Mouse (Mus musculus): ENCODE results near the gene Lyar. TPM values are rescaled to one million over a fixed set of nuclear protein-coding genes. Genes with fewer than 3 reads are reported as not detected.

The Lyar gene
- polyA plus RNA-seq, 1 experiment from 2014 or later = 146 TPM

DNA sequence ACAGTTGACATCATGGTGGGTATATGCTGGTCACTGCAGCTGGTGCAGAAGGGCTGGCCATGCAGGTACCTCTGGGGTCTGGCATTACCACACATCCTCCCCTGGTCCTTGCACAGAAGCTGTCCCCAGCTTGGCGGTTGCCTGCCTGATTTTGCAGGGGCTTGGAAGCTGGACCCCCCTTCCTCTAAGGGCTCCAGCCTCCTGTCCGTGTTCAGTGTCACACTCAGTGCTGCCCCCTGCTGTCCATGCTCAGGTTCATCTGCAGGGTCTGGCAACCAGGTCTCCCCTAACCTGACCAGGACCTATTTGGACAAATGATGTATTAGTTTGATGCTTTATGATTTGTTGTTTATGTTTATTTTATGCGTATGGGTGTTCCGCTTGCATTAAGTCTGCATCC is 15.2 kb downstream of the Lyar start:
- H3K36me3 ChIP-seq (ENCODE audit: control insufficient read depth, insufficient read depth, low read length) = peaks cover 12% of the 10 kb centered on the region
- peak; percentile 78 for DNase-seq (ENCODE audit: low spot score)

DNA sequence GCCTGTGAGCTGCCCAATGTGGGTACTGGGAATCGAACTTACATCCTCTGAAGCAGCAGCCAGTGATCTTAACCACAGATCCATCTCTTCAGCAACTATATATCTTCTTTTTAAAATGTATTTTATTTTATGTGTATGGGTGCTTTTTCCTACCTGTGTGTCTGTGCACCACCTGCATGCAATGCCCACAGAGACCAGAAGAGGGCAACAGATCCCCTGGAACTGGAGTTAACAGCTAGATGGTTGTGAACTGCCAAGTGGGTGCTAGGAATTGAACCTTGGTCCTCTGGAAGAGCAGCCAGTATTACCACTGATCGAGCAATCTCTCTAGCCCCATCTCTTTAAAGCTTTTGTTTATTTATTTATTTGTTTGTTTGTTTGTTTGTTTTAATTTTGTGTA is 16.4 kb downstream of the Lyar start:
- Histone ChIP-seq H3K4me2 (ENCODE audit: low read depth, severe bottlenecking) (no peak overlapping the region), H3K27me3 (ENCODE audit: control insufficient read depth, insufficient read depth, low read length) (no peaks in the 10 kb centered on the region), H3K27ac (replicated peaks; ENCODE audit: low read depth, low read length) (no peak overlapping the region), H3K4me1 (ENCODE audit: control insufficient read depth, insufficient read depth, low read length) (no peaks in the 10 kb centered on the region), H3K9ac (ENCODE audit: low read length) (no peak overlapping the region), H3K36me3 (ENCODE audit: control insufficient read depth, insufficient read depth, low read length) (peaks cover 8% of the 10 kb centered on the region), H3K4me3 (ENCODE audit: low read depth, low read length) (no peak overlapping the region), H3K9me3 (ENCODE audit: control insufficient read depth, low read length) (no peaks in the 10 kb centered on the region)
- WGBS = 91% methylated on average over 2 of the region's 2 CpGs
- ATAC-seq (ENCODE audit: insufficient number of reproducible peaks, low FRiP score, low TSS enrichment, low read depth) (no peak), DNase-seq (ENCODE audit: low spot score) (no peak)

More for the DNA sequence above, 15.2 kb downstream of the Lyar start:
- H3K9me3 ChIP-seq (ENCODE audit: control insufficient read depth, low read length) = no peaks in the 10 kb centered on the region
- no peaks in the 10 kb centered on the region for H3K27me3 ChIP-seq (ENCODE audit: control insufficient read depth, insufficient read depth, low read length)
- no peak overlapping the region for H3K4me3 ChIP-seq (ENCODE audit: low read depth, low read length)
- no peak for ATAC-seq (ENCODE audit: insufficient number of reproducible peaks, low FRiP score, low TSS enrichment, low read depth)
- no peak overlapping the region for H3K9ac ChIP-seq (ENCODE audit: low read length)
- H3K4me2 ChIP-seq (ENCODE audit: low read depth, severe bottlenecking) = no peak overlapping the region
- H3K4me1 ChIP-seq (ENCODE audit: control insufficient read depth, insufficient read depth, low read length) = no peaks in the 10 kb centered on the region
- WGBS = 75% methylated on average over 4 of the region's 4 CpGs
- no peak overlapping the region for H3K27ac ChIP-seq (replicated peaks; ENCODE audit: low read depth, low read length)

DNA sequence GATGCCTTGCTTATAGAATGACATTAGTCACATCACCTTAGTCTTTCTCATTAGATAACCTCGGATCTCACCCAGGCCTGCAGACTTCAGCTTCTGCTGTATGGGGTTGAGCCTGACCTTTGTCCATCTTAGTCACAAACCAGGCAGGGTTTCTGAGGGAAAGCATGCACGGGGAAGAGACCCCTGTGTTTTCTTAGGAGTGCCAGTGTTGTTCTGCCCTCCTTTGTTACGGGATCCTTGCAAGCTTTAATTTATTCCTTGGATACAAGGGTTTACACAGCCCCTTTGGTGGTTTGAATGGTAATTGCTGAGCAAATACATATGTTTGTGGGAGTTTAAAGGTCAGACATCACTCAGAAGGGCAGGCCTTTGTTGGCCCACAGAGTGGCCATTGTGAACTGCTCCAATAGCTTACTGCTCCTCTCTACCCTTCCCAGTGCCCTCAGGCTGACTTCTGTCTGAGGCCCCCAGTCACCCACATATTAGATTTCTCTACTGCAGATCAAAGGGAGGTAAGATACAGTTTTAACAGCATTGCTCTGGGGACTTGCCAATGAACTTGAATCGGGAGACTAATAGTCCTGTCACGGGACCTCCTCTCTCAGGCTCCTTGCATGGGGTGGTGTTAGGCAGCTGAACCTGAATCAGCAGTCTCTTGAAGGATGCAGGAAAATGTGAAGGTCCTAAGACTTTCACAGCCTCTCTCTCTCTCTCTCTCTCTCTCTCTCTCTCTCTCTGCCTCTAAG is 20.6 kb downstream of the Lyar start:
- H3K36me3 ChIP-seq (ENCODE audit: control insufficient read depth, insufficient read depth, low read length) = peaks cover 2% of the 10 kb centered on the region; the same call in 1 of the 2 replicates
- no peaks in the 10 kb centered on the region for H3K27me3 ChIP-seq (ENCODE audit: control insufficient read depth, insufficient read depth, low read length)
- ATAC-seq (ENCODE audit: insufficient number of reproducible peaks, low FRiP score, low TSS enrichment, low read depth) = no peak
- H3K4me1 ChIP-seq (ENCODE audit: control insufficient read depth, insufficient read depth, low read length) = no peaks in the 10 kb centered on the region
- DNase-seq (ENCODE audit: low spot score) = no peak
- H3K4me2 ChIP-seq (ENCODE audit: low read depth, severe bottlenecking) = no peak overlapping the region
- no peak overlapping the region for H3K9ac ChIP-seq (ENCODE audit: low read length)
- WGBS = 61% methylated on average over 5 of the region's 5 CpGs
- H3K27ac ChIP-seq (replicated peaks; ENCODE audit: low read depth, low read length) = no peak overlapping the region
- H3K9me3 ChIP-seq (ENCODE audit: control insufficient read depth, low read length) = no peaks in the 10 kb centered on the region
- no peak overlapping the region for H3K4me3 ChIP-seq (ENCODE audit: low read depth, low read length)

DNA sequence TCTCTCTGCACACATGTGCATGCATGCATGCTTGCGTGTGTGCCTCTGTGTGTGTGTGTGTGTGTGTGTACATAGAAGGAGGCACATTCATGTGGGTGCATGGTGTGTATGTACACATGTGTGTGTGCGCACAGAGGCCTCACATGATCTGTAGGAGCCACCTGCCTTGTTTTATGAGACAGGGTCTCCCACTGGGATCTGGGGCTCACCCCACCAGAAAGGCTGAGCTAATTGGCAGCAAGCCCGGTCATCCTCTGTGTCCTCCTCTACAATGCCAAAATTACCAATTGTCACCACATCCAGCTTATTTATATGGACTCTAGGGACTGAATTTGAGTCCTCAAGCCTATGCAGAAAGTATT is 21.2 kb downstream of the Lyar start:
- Histone ChIP-seq H3K4me1 (ENCODE audit: control insufficient read depth, insufficient read depth, low read length) (no peaks in the 10 kb centered on the region), H3K27ac (replicated peaks; ENCODE audit: low read depth, low read length) (no peak overlapping the region), H3K27me3 (ENCODE audit: control insufficient read depth, insufficient read depth, low read length) (no peaks in the 10 kb centered on the region), H3K4me2 (ENCODE audit: low read depth, severe bottlenecking) (no peak overlapping the region), H3K9me3 (ENCODE audit: control insufficient read depth, low read length) (no peaks in the 10 kb centered on the region), H3K9ac (ENCODE audit: low read length) (no peak overlapping the region), H3K4me3 (ENCODE audit: low read depth, low read length) (no peak overlapping the region), H3K36me3 (ENCODE audit: control insufficient read depth, insufficient read depth, low read length) (no peaks in the 10 kb centered on the region)
- DNase-seq (ENCODE audit: low spot score) = no peak
- no peak for ATAC-seq (ENCODE audit: insufficient number of reproducible peaks, low FRiP score, low TSS enrichment, low read depth)
- WGBS = 88% methylated on average over 3 of the region's 3 CpGs

DNA sequence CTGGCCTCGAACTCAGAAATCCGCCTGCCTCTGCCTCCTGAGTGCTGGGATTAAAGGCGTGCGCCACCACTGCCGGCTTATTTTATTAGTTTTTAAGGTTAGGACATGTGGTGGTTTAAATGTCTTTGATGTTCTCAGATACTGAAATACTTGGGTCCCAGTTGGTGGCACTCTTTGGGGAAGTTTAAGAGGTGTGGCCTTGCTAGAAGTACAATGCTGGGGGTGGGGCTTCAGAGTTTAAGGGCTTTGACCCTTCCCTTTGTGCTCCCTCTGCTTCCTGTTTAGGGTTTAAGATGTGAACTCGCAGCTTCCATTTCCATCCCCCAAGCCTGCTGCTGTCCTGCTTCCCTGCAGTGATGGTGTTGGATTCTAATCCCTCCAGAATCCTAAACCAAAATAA is 21.7 kb downstream of the Lyar start:
- no peak for ATAC-seq (ENCODE audit: insufficient number of reproducible peaks, low FRiP score, low TSS enrichment, low read depth)
- no peaks in the 10 kb centered on the region for H3K9me3 ChIP-seq (ENCODE audit: control insufficient read depth, low read length)
- H3K4me3 ChIP-seq (ENCODE audit: low read depth, low read length) = no peak overlapping the region
- no peaks in the 10 kb centered on the region for H3K36me3 ChIP-seq (ENCODE audit: control insufficient read depth, insufficient read depth, low read length)
- no peak overlapping the region for H3K27ac ChIP-seq (replicated peaks; ENCODE audit: low read depth, low read length)
- no peak overlapping the region for H3K4me2 ChIP-seq (ENCODE audit: low read depth, severe bottlenecking)
- WGBS = 89% methylated on average over 6 of the region's 6 CpGs
- H3K27me3 ChIP-seq (ENCODE audit: control insufficient read depth, insufficient read depth, low read length) = no peaks in the 10 kb centered on the region
- no peak overlapping the region for H3K9ac ChIP-seq (ENCODE audit: low read length)
- DNase-seq (ENCODE audit: low spot score) = no peak
- no peaks in the 10 kb centered on the region for H3K4me1 ChIP-seq (ENCODE audit: control insufficient read depth, insufficient read depth, low read length)

DNA sequence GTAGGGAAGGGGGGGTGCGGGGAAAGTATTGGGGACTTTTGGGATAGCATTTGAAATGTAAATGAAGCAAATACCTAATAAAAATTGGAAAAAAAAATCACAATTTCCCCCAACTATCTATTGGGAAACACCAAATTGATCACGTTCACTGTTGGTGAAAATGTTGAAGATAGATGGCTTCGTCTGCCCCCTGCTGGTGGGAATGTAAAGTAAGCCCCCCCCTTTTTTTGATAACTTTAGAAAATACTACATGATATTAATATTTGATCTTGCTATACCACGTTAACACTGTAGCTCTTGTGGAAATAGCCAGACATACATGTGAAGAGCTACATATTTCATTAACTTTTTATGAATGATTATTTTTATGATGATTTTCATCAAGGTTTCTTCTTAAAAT is 34.9 kb downstream of the Lyar start:
- Histone ChIP-seq H3K27ac (replicated peaks; ENCODE audit: low read depth, low read length) (no peak overlapping the region), H3K4me1 (ENCODE audit: control insufficient read depth, insufficient read depth, low read length) (no peaks in the 10 kb centered on the region), H3K4me2 (ENCODE audit: low read depth, severe bottlenecking) (no peak overlapping the region), H3K36me3 (ENCODE audit: control insufficient read depth, insufficient read depth, low read length) (no peaks in the 10 kb centered on the region), H3K27me3 (ENCODE audit: control insufficient read depth, insufficient read depth, low read length) (no peaks in the 10 kb centered on the region), H3K4me3 (ENCODE audit: low read depth, low read length) (no peak overlapping the region), H3K9me3 (ENCODE audit: control insufficient read depth, low read length) (no peaks in the 10 kb centered on the region), H3K9ac (ENCODE audit: low read length) (no peak overlapping the region)
- DNase-seq (ENCODE audit: low spot score) (no peak), ATAC-seq (ENCODE audit: insufficient number of reproducible peaks, low FRiP score, low TSS enrichment, low read depth) (no peak)
- 46% methylated on average over 4 of the region's 4 CpGs for WGBS

DNA sequence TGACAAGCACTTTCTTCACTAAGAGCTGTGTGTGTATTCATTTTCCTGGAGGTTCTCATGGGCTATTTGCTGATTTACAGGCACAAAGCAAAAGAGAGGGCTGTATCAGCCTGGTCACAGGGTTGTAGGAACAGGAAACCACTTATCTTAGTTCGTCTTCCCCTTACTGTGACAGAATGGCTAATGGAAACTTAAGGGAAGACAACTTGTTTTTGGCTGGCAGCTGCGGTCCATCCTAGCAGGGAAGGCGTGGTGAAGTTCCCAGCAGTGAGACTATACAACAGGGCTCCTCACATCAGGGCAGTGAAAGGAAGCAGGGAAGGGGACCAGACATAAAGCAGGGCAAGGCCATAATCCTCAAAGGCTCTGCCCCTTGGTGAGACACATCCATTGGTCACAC is 35.4 kb downstream of the Lyar start:
- H3K9ac ChIP-seq (ENCODE audit: low read length) = no peak overlapping the region
- WGBS = 74% methylated on average over 3 of the region's 3 CpGs

DNA sequence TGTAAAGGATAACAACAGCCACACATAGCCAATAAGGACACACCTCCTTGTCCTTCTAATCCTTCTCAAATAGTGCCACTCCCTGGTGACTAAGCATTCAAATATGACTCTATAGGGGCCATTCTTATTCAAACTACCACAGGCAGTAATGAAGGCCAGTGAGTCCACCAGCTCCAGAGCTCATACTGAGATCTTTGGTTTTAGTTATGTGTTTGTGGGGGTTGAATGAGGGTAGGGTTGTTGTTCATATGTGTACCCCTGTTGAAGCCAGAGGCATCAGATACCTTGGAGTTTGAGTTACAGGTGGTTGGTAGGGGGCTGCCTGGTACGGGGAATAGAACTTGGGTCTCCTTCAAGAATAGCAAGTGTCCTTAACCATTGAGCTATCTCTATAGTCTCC is 36.3 kb downstream of the Lyar start:
- ATAC-seq (ENCODE audit: insufficient number of reproducible peaks, low FRiP score, low TSS enrichment, low read depth) = no peak
- Histone ChIP-seq H3K4me3 (ENCODE audit: low read depth, low read length) (no peak overlapping the region), H3K9ac (ENCODE audit: low read length) (no peak overlapping the region), H3K9me3 (ENCODE audit: control insufficient read depth, low read length) (no peaks in the 10 kb centered on the region), H3K36me3 (ENCODE audit: control insufficient read depth, insufficient read depth, low read length) (no peaks in the 10 kb centered on the region), H3K4me1 (ENCODE audit: control insufficient read depth, insufficient read depth, low read length) (peaks cover 3% of the 10 kb centered on the region; the same call in 1 of the 2 replicates), H3K27me3 (ENCODE audit: control insufficient read depth, insufficient read depth, low read length) (no peaks in the 10 kb centered on the region), H3K4me2 (ENCODE audit: low read depth, severe bottlenecking) (no peak overlapping the region), H3K27ac (replicated peaks; ENCODE audit: low read depth, low read length) (no peak overlapping the region)
- 90% methylated on average over 1 of the region's 1 CpGs for WGBS
- DNase-seq (ENCODE audit: low spot score) = no peak

More for the DNA sequence above, 35.4 kb downstream of the Lyar start:
- Histone ChIP-seq H3K4me2 (ENCODE audit: low read depth, severe bottlenecking) (no peak overlapping the region), H3K4me1 (ENCODE audit: control insufficient read depth, insufficient read depth, low read length) (no peaks in the 10 kb centered on the region), H3K9me3 (ENCODE audit: control insufficient read depth, low read length) (no peaks in the 10 kb centered on the region), H3K36me3 (ENCODE audit: control insufficient read depth, insufficient read depth, low read length) (no peaks in the 10 kb centered on the region), H3K4me3 (ENCODE audit: low read depth, low read length) (no peak overlapping the region), H3K27me3 (ENCODE audit: control insufficient read depth, insufficient read depth, low read length) (no peaks in the 10 kb centered on the region), H3K27ac (replicated peaks; ENCODE audit: low read depth, low read length) (no peak overlapping the region)
- ATAC-seq (ENCODE audit: insufficient number of reproducible peaks, low FRiP score, low TSS enrichment, low read depth) (no peak), DNase-seq (ENCODE audit: low spot score) (no peak)

Data from limb, embryonic 11.5 days (tissue).